Mouse (Mus musculus): ENCODE data around the gene Cct6b. TPM values are rescaled to one million over a fixed set of nuclear protein-coding genes. Genes with fewer than 3 reads are reported as not detected.

The Cct6b gene
- 0.39 TPM in 1 of 4 replicates, not detected in the others for total RNA-seq (2023; ENCODE audit: inconsistent age)

GRCm38 (mm10) chr11:82763742-82764437 is at the start of gene Cct6b, which contains the start of gene Zfp830:
Cct6b (minus strand) TSS chr11:82764321.
Zfp830 (plus strand) TSS chr11:82764345.

DNA sequence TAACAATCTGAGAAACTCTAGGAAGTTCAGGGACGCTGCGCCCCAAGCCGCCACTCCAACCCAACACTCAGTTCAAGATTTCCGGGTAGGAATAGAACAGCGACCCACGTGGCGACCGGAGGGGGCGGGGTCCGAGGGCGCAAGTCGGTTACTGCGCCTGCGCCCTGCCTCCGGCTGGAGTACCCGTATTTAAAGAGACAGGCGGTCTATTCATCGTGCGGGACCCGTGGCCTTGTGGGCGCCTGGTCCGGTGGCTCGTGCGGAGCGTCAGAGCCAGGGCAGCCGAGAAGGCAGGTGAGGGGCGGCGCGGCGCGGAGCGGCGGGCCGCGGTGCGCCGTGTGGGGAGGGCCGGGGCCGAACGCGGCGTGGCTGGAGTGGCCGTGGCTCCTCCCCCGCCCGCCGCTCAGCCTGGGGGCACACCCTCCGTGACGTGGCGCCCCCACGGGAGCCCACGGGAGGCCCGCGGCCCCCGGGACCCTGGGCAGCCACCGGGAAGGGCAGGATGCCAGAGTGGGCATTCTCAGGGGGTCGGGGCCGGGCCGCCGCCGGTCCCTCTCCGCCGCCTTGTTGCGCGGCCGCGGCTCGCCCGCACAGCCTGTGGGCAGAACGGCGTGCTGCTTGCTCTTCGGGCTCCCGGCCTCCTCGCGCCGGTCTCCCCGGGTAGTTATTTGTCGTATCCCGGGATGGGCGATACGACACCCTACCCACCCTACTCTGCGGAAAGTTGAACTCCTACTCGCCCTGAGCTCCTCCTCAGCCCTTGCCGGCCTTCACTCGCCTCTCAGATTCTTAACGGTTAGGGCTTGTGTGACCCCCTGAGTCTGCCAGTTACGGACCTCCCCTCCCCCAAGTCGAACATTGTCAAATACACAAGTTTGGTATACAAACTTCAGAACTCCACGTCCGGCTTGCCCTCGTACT is 17.1 kb upstream of the Cct6b start, which contains the start of gene Lig3:
Gene Lig3, plus strand, starts transcription at position 126 of the 921 bp plus-strand sequence.

Other genes with a start within 250 kb of the Cct6b start
- 39.1 to 42.6 TPM (median 41.3 TPM) in 4 replicates for gene Zfp830, start within 50 bp of the Cct6b start, total RNA-seq (2023; ENCODE audit: inconsistent age)
- gene Lig3, start 16.8 kb upstream of the Cct6b start, total RNA-seq (2023; ENCODE audit: inconsistent age): 32.4 to 37.1 TPM (median 33.9 TPM) in 4 replicates
- 15.3 to 18.5 TPM (median 18.0 TPM) in 4 replicates for gene Rffl, start 106.9 kb upstream of the Cct6b start, total RNA-seq (2023; ENCODE audit: inconsistent age)
- 19.3 to 25.6 TPM (median 21.3 TPM) in 4 replicates for gene Rad51d, start 126.3 kb upstream of the Cct6b start, total RNA-seq (2023; ENCODE audit: inconsistent age)
- not detected in 4 replicates for gene Fndc8, start 127.8 kb upstream of the Cct6b start, total RNA-seq (2023; ENCODE audit: inconsistent age)
- 64.6 to 73.7 TPM (median 69.9 TPM) in 4 replicates for gene Nle1, start 144.1 kb upstream of the Cct6b start, total RNA-seq (2023; ENCODE audit: inconsistent age)
- not detected in 4 replicates for gene Unc45b, start 146.2 kb upstream of the Cct6b start, total RNA-seq (2023; ENCODE audit: inconsistent age)
- gene Slfn5, start 187.0 kb upstream of the Cct6b start, total RNA-seq (2023; ENCODE audit: inconsistent age): 15.8 to 31.5 TPM (median 20.0 TPM) in 4 replicates
- 17.8 to 28.1 TPM (median 21.1 TPM) in 4 replicates for gene Slfn9, start 227.5 kb upstream of the Cct6b start, total RNA-seq (2023; ENCODE audit: inconsistent age)